Mouse (Mus musculus): ENCODE measurements around the gene Cdadc1.

DNA sequence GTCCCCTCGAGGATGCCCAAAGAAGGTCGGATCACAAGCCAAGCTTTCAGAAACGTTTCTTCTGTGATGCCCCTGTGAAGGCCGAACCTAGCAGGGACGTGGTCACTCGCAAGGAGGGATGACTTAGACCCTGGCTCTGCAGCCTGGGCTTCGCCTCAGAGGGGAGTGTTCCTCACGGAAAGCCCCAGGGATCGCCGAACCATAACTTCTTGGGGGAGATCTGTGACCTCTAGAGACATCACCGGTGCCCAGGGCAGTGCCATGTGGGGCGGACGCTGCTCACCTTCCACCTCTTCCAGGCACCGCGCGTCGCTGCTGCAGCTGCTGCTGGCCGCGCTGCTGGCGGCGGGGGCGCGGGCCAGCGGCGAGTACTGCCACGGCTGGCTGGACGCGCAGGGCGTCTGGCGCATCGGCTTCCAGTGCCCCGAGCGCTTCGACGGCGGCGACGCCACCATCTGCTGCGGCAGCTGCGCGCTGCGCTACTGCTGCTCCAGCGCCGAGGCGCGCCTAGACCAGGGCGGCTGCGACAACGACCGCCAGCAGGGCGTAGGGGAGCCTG lies 28.1 kb upstream of the Cdadc1 start:
- TF ChIP-seq CTCF (IDR thresholded peaks at IDR 0.05; ENCODE audit: insufficient read depth, low read depth, low read length), result 0 out of 2 replicates have a peak, but pooled peaks have one; percentile 13
- TF ChIP-seq POLR2A (IDR thresholded peaks at IDR 0.05; ENCODE audit: insufficient read depth, low read depth, low read length), result no peak
